Mouse (Mus musculus): ENCODE measurements at regions not wholly inside any gene's neighbourhood (a gene's known extent, or its start where the extent isn't known, plus 50 kb on each side); places are given as distances from the start of the nearest gene placed in this dataset.

- DNase-seq (ENCODE audit: low spot score), result peak; percentile 9
Observed at GRCm38 (mm10) chrX:136321692-136322091, 51.6 kb downstream of the Bex3 start.

- no peak for DNase-seq (ENCODE audit: low spot score)
Observed at GRCm38 (mm10) chrX:136365809-136366208, 95.8 kb downstream of the Bex3 start.

Measured in spleen, adult 12 weeks (tissue).